Mouse (Mus musculus): ENCODE results near the gene Ppp3cb. TPM values are rescaled to one million over a fixed set of nuclear protein-coding genes. Genes with fewer than 3 reads are reported as not detected.
A peak's percentile ranks its signal among the peaks of the same experiment; 100 is the strongest.
"Not testable (repeated sequence)": the region's sequence is repeated elsewhere in the genome, so short reads cannot be mapped to it uniquely, and the experiment has no call there.

Ppp3cb gene
- polyA plus RNA-seq (2012; ENCODE audit: insufficient read depth, insufficient read length, low replicate concordance, missing spikeins), result 198 TPM in 1 of 2 replicates, not detected in the other

DNA sequence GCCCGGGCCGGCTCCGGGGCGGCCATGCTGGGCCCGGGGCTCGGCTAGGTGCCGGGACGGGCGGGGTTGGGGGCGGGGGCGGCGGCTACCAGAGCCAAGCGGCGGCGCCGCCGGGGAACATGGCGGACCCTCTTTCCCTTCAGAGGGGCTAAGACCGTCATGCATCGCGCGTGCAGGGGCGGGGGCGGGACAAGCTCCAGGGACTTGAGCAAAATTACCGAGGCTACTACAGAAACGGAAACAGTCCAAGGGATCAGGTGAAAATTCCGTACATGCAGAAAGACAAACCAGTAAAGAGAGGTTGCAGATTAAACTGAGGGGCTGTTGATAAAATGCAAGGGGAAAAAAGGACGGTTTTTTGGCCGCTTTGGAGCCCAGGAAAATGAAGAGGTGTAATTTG, at the start of gene Ppp3cb:
Gene Ppp3cb (minus strand): TSS at position 159 of the 400 bp plus-strand sequence.
- Histone ChIP-seq H3K4me1 (ENCODE audit: control insufficient read depth, insufficient read depth, low read length) (no peaks in the 10 kb centered on the region), H3K27ac (ENCODE audit: insufficient read depth, low read depth, low read length) (peak within 1 kb of the TSS; percentile 65), H3K4me3 (ENCODE audit: insufficient read depth, low read depth, low read length) (peak within 1 kb of the TSS; percentile 82)
- 1% methylated on average over 27 of the region's 29 CpGs for WGBS
- TF ChIP-seq CTCF (IDR thresholded peaks at IDR 0.05; ENCODE audit: insufficient read depth, low read depth, low read length), result no peak
- no peak; the same call in 1 of the 2 replicates for TF ChIP-seq POLR2A (IDR thresholded peaks at IDR 0.05; ENCODE audit: insufficient read depth, low read depth, low read length)

DNA sequence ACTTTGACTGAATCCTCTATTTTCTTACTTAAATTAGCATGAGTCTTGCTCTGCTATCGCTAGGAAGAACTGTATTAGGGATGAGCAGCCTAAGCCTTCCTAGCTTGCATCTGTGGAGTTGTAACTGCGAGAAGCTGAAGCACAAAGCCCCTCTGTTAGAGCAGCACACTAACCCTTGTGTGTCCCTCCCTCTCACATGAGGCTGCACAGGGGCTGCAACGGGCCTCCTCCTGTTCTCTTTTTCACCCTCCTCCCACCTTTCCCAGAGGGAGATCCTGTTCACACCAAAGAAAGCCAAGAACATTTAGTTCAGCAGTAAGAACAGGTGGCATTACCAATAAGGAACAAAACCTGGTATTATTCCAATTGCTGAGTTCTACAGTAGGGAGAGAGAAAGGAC, 49.4 kb upstream of the Ppp3cb start:
- Histone ChIP-seq H3K27ac (ENCODE audit: insufficient read depth, low read depth, low read length) (peak overlapping the region; percentile 75), H3K4me1 (ENCODE audit: control insufficient read depth, insufficient read depth, low read length) (peaks cover 3% of the 10 kb centered on the region), H3K4me3 (ENCODE audit: insufficient read depth, low read depth, low read length) (no peak overlapping the region)
- TF ChIP-seq CTCF (IDR thresholded peaks at IDR 0.05; ENCODE audit: insufficient read depth, low read depth, low read length) (no peak), POLR2A (IDR thresholded peaks at IDR 0.05; ENCODE audit: insufficient read depth, low read depth, low read length) (no peak)
- 19% methylated on average over 3 of the region's 3 CpGs for WGBS

DNA sequence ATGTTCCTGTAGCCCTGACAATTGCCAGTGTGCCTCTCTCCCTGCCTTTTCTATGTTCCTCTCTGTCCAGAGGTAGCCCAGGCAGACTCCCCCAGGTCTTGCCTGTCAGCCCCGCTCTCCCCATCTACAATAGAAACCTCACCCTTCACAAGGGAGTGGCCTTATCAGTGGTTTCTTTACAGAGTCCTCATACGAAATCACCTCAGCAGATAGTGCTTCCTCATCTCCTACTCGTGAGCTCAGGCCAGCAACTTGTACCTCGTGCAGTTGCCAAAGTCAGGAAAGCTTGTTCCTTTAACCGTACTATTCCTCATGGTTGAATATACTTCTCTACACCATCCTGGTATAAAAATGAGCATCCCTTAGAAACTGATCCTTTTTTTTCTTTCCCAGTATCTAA, 41.1 kb upstream of the Ppp3cb start:
- WGBS, result 93% methylated on average over 5 of the region's 5 CpGs

DNA sequence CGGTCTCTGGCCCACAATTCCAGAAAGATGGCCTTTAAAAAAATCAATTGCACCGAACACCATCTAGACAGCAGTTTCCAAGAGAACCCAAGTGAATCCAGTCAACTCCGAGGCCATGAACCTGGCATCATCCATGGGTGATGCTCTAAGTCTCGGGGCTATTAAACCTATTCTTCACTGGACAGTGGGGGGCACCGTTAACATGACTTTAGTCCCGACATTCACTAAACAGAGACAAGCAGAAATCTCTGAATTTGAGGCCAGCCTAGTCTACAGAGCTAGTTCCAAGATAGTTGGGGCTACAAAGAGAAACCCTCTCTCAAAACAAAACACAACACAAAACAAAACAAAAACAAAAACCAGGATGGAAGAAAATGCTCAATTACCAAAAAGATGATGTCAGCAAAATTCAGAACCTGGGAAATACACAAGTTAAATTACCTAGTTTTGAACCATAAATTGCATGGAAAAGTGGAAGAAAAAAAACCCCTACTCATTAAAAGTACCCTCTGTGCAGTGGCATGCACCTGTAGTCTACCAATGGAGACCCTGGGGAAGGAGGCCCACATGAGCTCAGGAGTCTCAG, 32.5 kb upstream of the Ppp3cb start:
- no peak for TF ChIP-seq POLR2A (IDR thresholded peaks at IDR 0.05; ENCODE audit: insufficient read depth, low read depth, low read length)
- no peak for TF ChIP-seq CTCF (IDR thresholded peaks at IDR 0.05; ENCODE audit: insufficient read depth, low read depth, low read length)
- Histone ChIP-seq H3K4me3 (ENCODE audit: insufficient read depth, low read depth, low read length) (no peak overlapping the region), H3K4me1 (ENCODE audit: control insufficient read depth, insufficient read depth, low read length) (no peaks in the 10 kb centered on the region), H3K27ac (ENCODE audit: insufficient read depth, low read depth, low read length) (no peak overlapping the region)
- 66% methylated on average over 6 of the region's 6 CpGs for WGBS

More for the DNA sequence above, 41.1 kb upstream of the Ppp3cb start:
- TF ChIP-seq POLR2A (IDR thresholded peaks at IDR 0.05; ENCODE audit: insufficient read depth, low read depth, low read length) (no peak), CTCF (IDR thresholded peaks at IDR 0.05; ENCODE audit: insufficient read depth, low read depth, low read length) (no peak)
- Histone ChIP-seq H3K4me1 (ENCODE audit: control insufficient read depth, insufficient read depth, low read length) (no peaks in the 10 kb centered on the region), H3K4me3 (ENCODE audit: insufficient read depth, low read depth, low read length) (no peak overlapping the region), H3K27ac (ENCODE audit: insufficient read depth, low read depth, low read length) (no peak overlapping the region)

DNA sequence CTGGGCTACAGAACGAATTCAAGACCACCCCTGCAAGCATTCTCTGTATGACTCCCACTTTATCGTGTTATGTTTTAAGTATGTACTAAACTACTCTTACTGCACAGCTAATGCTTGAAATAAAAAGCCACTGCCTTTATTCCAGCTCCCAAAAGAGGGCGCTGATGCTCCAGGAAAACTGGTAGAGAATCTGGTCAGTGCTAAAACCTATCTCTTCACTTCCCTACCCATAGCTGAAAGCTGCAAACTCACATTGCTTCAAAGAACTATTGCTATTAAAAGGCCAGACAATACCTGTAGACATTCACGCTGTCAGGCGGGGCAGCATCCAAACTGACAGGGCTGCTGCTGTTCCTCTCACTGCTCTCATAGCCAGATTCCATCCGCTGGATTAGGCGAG, 29.8 kb upstream of the Ppp3cb start:
- Histone ChIP-seq H3K4me3 (ENCODE audit: insufficient read depth, low read depth, low read length) (no peak overlapping the region), H3K27ac (ENCODE audit: insufficient read depth, low read depth, low read length) (no peak overlapping the region), H3K4me1 (ENCODE audit: control insufficient read depth, insufficient read depth, low read length) (no peaks in the 10 kb centered on the region)
- TF ChIP-seq CTCF (IDR thresholded peaks at IDR 0.05; ENCODE audit: insufficient read depth, low read depth, low read length) (no peak), POLR2A (IDR thresholded peaks at IDR 0.05; ENCODE audit: insufficient read depth, low read depth, low read length) (no peak)
- WGBS, result 42% methylated on average over 7 of the region's 7 CpGs

DNA sequence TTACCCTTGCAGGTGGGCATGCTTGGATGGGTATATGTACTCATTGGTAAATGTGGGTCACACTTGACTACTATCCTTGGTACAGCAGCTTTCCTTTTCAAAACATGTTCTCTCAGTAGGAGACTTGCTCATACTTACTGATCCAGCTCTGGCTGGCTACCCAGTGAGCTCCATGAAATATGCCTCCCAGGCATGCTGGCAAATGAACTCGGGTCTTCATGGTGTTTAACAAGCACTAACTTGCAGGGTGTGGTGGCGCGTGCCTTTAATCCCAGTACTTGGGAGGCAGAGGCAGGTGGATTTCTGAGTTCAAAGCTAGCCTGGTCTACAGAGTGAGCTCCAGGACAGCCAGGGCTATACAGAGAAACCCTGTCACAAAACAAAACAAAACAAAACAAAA, 26.8 kb upstream of the Ppp3cb start:
- H3K27ac ChIP-seq (ENCODE audit: insufficient read depth, low read depth, low read length); H3K4me3 ChIP-seq (ENCODE audit: insufficient read depth, low read depth, low read length); H3K4me1 ChIP-seq (ENCODE audit: control insufficient read depth, insufficient read depth, low read length): not testable (repeated sequence)
- WGBS, result 91% methylated on average over 3 of the region's 3 CpGs

DNA sequence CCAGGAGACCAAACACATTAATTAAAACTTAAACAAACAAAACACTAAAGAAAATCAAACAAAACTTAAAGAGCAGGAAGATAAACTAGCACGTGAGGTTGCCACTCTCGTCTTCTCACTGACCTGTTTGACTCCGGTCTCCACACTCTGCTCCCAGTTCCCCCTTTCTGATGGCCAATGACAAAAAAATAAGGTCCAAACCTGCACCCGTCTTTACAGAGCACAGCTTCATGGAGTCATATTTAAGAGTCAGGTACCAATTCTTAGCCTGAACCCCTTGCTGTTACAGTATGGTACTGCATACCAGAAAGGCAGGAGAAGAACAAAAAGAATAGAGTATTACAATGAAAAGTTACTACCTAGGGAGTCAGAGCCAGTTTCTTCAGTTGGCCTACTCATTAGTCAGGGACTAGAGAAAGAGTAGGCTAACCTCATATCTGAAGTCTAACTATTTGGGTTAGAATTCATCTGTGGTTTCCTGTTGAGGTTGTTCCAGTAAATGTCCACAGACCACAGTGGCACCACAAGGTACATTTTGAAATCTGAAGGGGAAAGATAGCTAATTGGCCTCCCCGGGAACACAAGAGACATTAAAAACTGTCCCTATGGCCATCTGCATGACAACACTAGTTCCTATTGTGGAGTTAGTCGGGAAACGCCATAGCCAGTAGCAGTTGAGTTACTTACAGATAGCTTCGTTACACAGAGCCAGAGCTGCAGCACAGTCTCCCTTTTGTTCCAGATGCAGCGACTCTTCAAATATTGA, 19.1 kb upstream of the Ppp3cb start:
- TF ChIP-seq POLR2A (IDR thresholded peaks at IDR 0.05; ENCODE audit: insufficient read depth, low read depth, low read length) (no peak), CTCF (IDR thresholded peaks at IDR 0.05; ENCODE audit: insufficient read depth, low read depth, low read length) (no peak)

DNA sequence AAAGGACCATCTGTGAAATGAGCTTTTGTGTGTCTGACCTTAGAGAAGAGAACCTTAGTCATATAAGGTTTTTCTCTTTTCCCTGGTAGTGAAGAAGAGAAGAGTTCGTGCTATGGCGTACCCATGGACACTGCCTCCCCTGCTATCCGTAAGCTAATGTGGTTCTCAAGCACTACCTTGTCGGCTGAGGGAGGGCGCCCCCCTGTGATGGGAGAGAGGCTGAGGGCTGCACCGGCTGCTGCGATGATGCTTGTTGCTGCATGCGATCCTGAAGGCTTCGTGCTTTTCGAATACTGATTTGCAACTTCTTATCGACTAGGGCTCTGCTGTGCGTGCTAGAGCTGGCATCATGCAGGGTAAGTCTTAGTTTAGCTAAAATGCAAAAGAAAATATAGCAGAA, 18.3 kb upstream of the Ppp3cb start:
- no peak overlapping the region for H3K27ac ChIP-seq (ENCODE audit: insufficient read depth, low read depth, low read length)
- TF ChIP-seq CTCF (IDR thresholded peaks at IDR 0.05; ENCODE audit: insufficient read depth, low read depth, low read length) (no peak), POLR2A (IDR thresholded peaks at IDR 0.05; ENCODE audit: insufficient read depth, low read depth, low read length) (no peak)
- H3K4me1 ChIP-seq (ENCODE audit: control insufficient read depth, insufficient read depth, low read length), result no peaks in the 10 kb centered on the region
- 72% methylated on average over 12 of the region's 12 CpGs for WGBS
- no peak overlapping the region for H3K4me3 ChIP-seq (ENCODE audit: insufficient read depth, low read depth, low read length)

More for the DNA sequence above, 19.1 kb upstream of the Ppp3cb start:
- no peaks in the 10 kb centered on the region for H3K4me1 ChIP-seq (ENCODE audit: control insufficient read depth, insufficient read depth, low read length)
- WGBS, result 61% methylated on average over 9 of the region's 9 CpGs
- no peak overlapping the region for H3K27ac ChIP-seq (ENCODE audit: insufficient read depth, low read depth, low read length)
- no peak overlapping the region for H3K4me3 ChIP-seq (ENCODE audit: insufficient read depth, low read depth, low read length)

DNA sequence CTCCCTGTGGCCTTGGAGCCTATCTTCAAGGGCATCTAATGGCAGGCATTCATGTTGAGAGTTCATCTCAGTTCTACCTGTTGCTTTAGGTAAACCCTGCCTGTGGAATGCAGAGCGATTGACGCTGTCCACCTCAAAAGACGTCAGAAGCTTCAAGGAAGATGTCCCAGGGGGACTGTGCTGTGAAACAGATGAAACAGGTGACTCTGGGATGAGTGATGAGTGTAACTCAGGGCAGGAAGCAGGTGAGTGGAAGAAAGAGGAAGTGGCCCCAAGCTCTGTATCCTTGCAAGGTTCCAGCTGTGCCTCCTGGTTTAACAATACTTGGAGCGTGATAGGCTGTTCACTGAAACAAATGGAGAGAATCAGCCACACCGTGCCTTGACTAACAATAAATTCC, 15.5 kb upstream of the Ppp3cb start:
- Histone ChIP-seq H3K4me1 (ENCODE audit: control insufficient read depth, insufficient read depth, low read length) (no peaks in the 10 kb centered on the region), H3K27ac (ENCODE audit: insufficient read depth, low read depth, low read length) (no peak overlapping the region), H3K4me3 (ENCODE audit: insufficient read depth, low read depth, low read length) (no peak overlapping the region)
- WGBS, result 86% methylated on average over 5 of the region's 5 CpGs
- TF ChIP-seq CTCF (IDR thresholded peaks at IDR 0.05; ENCODE audit: insufficient read depth, low read depth, low read length), result no peak
- no peak for TF ChIP-seq POLR2A (IDR thresholded peaks at IDR 0.05; ENCODE audit: insufficient read depth, low read depth, low read length)
